Mouse (Mus musculus): ENCODE measurements at regions not wholly inside any gene's neighbourhood (a gene's known extent, or its start where the extent isn't known, plus 50 kb on each side); places are given as distances from the start of the nearest gene placed in this dataset.

- no peak for TF ChIP-seq ZNF384 (IDR thresholded peaks at IDR 0.05; ENCODE audit: low read depth, low read length)
- TF ChIP-seq MAFK (IDR thresholded peaks at IDR 0.05; ENCODE audit: insufficient read depth, low read depth, low read length), result no peak
- TF ChIP-seq HCFC1 (IDR thresholded peaks at IDR 0.05; ENCODE audit: borderline replicate concordance, insufficient read depth, low read length), result no peak
Observed at GRCm38 (mm10) chr13:28628751-28629150, 324.8 kb downstream of the Sox4 start.

Measured in ES-E14 (cell line).